Mouse (Mus musculus): Measurements from ENCODE around the gene Tob2. TPM values are rescaled to one million over a fixed set of nuclear protein-coding genes. Genes with fewer than 3 reads are reported as not detected.

Gene Tob2
- total and polyA plus RNA-seq, 3 experiments = 5.6 to 25.3 (median 22.0) TPM

GRCm38 (mm10) chr15:81814716-81815370 is 43.8 kb downstream of the Tob2 start:
- H3K79me2 ChIP-seq (replicated peaks; ENCODE audit: control insufficient read depth, extremely low read depth, insufficient read depth, poor library complexity, severe bottlenecking) = peaks cover 9% of the 10 kb centered on the region; the same call in 1 of the 2 replicates
- H3K4me3 ChIP-seq (replicated peaks in 1 of 3; ENCODE audit: low read depth in 2 of 3, low read length in 2 of 3, poor library complexity in 1 of 3) = no peak overlapping the region
- dilution Hi-C loops (cut with MboI; ENCODE audit: extremely low pct_ligation_motif_present, extremely low pct_unique_long_range_greater_than_20kb, low sequenced_read_pairs) = no loop called here
- H3K9ac ChIP-seq (ENCODE audit: insufficient read depth, low read depth) = no peak overlapping the region
- in situ Hi-C loops (cut with MboI; ENCODE audit: low pct_ligation_motif_present, low pct_unique_long_range_greater_than_20kb, low sequenced_read_pairs) = no loop called here
- no peak overlapping the region for H3K4me2 ChIP-seq (ENCODE audit: insufficient read depth, low read depth, poor library complexity, severe bottlenecking)
- TF ChIP-seq ZKSCAN1 (IDR thresholded peaks at IDR 0.05; ENCODE audit: borderline replicate concordance, low read depth, low read length) = no peak
- no peak for TF ChIP-seq IRF4 (IDR thresholded peaks at IDR 0.05; ENCODE audit: low read depth, low read length)
- no peak for TF ChIP-seq UBTF (IDR thresholded peaks at IDR 0.05; ENCODE audit: low read depth, low read length)
- TF ChIP-seq USF2 (conservative IDR thresholded peaks at IDR 0.05; ENCODE audit: low read depth, low read length) = no peak
- TF ChIP-seq ZMIZ1 (IDR thresholded peaks at IDR 0.05; ENCODE audit: low read depth, low read length) = no peak
- no peak for TF ChIP-seq PAX5 (IDR thresholded peaks at IDR 0.05; ENCODE audit: low read length)
- TF ChIP-seq CHD2 (IDR thresholded peaks at IDR 0.05; ENCODE audit: low read length) = no peak
- TF ChIP-seq HCFC1 (IDR thresholded peaks at IDR 0.05; ENCODE audit: low read depth, low read length) = no peak
- H3K27me3 ChIP-seq (replicated peaks) = peaks cover 3% of the 10 kb centered on the region
- peaks cover 28 to 50% of the 10 kb centered on the region in 2 experiments for H3K36me3 ChIP-seq (replicated peaks in 1 of 2; ENCODE audit: control insufficient read depth in 1 of 2, insufficient read depth in 1 of 2, low read length in 1 of 2)
- H3K9me3 ChIP-seq (replicated peaks; ENCODE audit: low read length) = no peaks in the 10 kb centered on the region
- H3K27ac ChIP-seq (ENCODE audit: insufficient read depth, low read depth) = no peak overlapping the region
- DNase-seq (ENCODE audit: extremely low read depth) = no peak
- peaks cover 4 to 18% of the 10 kb centered on the region in 2 experiments for H3K4me1 ChIP-seq (ENCODE audit: control insufficient read depth in 1 of 2, insufficient read depth in 2 of 2)

- no peak overlapping the region for H3K4me2 ChIP-seq (ENCODE audit: insufficient read depth, low read depth, poor library complexity, severe bottlenecking)
- no peak overlapping the region for H3K4me3 ChIP-seq (replicated peaks in 1 of 3; ENCODE audit: low read depth in 2 of 3, low read length in 2 of 3, poor library complexity in 1 of 3)
- H3K9ac ChIP-seq (ENCODE audit: insufficient read depth, low read depth) = no peak overlapping the region
- no peaks in the 10 kb centered on the region for H3K9me3 ChIP-seq (replicated peaks; ENCODE audit: low read length)
- DNase-seq (ENCODE audit: extremely low read depth) = no peak
- no peak overlapping the region for H3K27ac ChIP-seq (ENCODE audit: insufficient read depth, low read depth)
- no peak for TF ChIP-seq USF2 (conservative IDR thresholded peaks at IDR 0.05; ENCODE audit: low read depth, low read length)
- TF ChIP-seq BHLHE40 (IDR thresholded peaks at IDR 0.05; ENCODE audit: low read depth, low read length) = no peak
- TF ChIP-seq SMC3 (IDR thresholded peaks at IDR 0.05; ENCODE audit: low read depth, low read length) = no peak
- TF ChIP-seq NRF1 (IDR thresholded peaks at IDR 0.05; ENCODE audit: low read depth, low read length) = no peak
- no peak for TF ChIP-seq CHD1 (IDR thresholded peaks at IDR 0.05; ENCODE audit: low read depth, low read length)
- TF ChIP-seq CTCF (conservative IDR thresholded peaks at IDR 0.05 in 1 of 2, IDR thresholded peaks at IDR 0.05 in 1 of 2; ENCODE audit: low read depth in 2 of 2, low read length in 2 of 2) = no peak
- no peak for TF ChIP-seq USF1 (IDR thresholded peaks at IDR 0.05; ENCODE audit: low read depth, low read length)
- TF ChIP-seq RCOR1 (conservative IDR thresholded peaks at IDR 0.05; ENCODE audit: low read depth, low read length) = no peak
- H3K79me2 ChIP-seq (replicated peaks; ENCODE audit: control insufficient read depth, extremely low read depth, insufficient read depth, poor library complexity, severe bottlenecking) = peaks cover 9% of the 10 kb centered on the region; the same call in 1 of the 2 replicates
- H3K36me3 ChIP-seq (replicated peaks in 1 of 2; ENCODE audit: control insufficient read depth in 1 of 2, insufficient read depth in 1 of 2, low read length in 1 of 2) = peaks cover 22 to 44% of the 10 kb centered on the region in 2 experiments
- H3K4me1 ChIP-seq (ENCODE audit: control insufficient read depth in 1 of 2, insufficient read depth in 2 of 2) = peaks cover 4 to 19% of the 10 kb centered on the region in 2 experiments
- in situ Hi-C loops (cut with MboI; ENCODE audit: low pct_ligation_motif_present, low pct_unique_long_range_greater_than_20kb, low sequenced_read_pairs) = no loop called here
- peaks cover 8% of the 10 kb centered on the region for H3K27me3 ChIP-seq (replicated peaks)
- dilution Hi-C loops (cut with MboI; ENCODE audit: extremely low pct_ligation_motif_present, extremely low pct_unique_long_range_greater_than_20kb, low sequenced_read_pairs) = no loop called here
Observed at GRCm38 (mm10) chr15:81813986-81814705, 44.5 kb downstream of the Tob2 start.

All from CH12.LX (cell line).